11 mouse cellular contexts compared by ENCODE assay signal in the genomic region with DNA sequence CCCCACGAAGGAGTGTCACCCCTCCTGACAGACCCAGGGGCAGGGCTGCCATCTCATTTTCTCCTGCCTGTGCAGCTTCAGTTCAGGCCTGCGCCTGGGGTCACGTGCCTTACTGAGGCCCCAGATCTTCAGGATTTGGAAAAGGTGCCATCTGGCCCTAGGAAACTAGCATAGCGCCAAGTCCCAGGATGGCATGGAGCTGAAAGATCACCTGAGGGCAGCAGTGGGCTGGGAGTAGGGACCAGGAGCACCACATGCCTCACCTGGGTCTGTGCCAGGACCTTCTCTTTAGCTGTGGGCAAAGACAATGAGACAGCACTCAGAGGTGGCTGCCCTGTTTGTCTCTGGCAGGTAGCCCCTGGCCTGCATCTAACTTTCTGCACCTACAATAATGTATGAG. TPM values are rescaled to one million over a fixed set of nuclear protein-coding genes. Genes with fewer than 3 reads are reported as not detected.
A peak's percentile ranks its signal among the peaks of the same experiment; 100 is the strongest.
DNase-seq lines count a peak whose midpoint lies in the region; ATAC-seq and TF ChIP-seq lines count a peak whose summit lies in the region.
"Had no signal": no experiment of that assay in that cellular context is flagged by ENCODE, and none has a peak within 500 bp of the region (broad histone marks: within the 10 kb centered on the region; RNA-seq: fewer than 3 reads in every experiment).

No protein-coding gene starts in this region.

- 87% methylated on average over 4 of the region's 4 CpGs for WGBS in midbrain, postnatal 0 days
- 91% methylated on average over 4 of the region's 4 CpGs for WGBS in midbrain, embryonic 10.5 days
- 81% methylated on average over 4 of the region's 4 CpGs for WGBS in lung, adult 2 months

- H3K27ac ChIP-seq in midbrain, postnatal 0 days (ENCODE audit: low read depth, low read length) = no peak overlapping the region
- no peak overlapping the region for H3K27ac ChIP-seq in midbrain, embryonic 10.5 days (replicated peaks)
- H3K27ac ChIP-seq in gastrocnemius, adult 2 months = 0 out of 2 replicates have a peak overlapping the region, but pooled peaks have one; percentile 24
- H3K27ac ChIP-seq: forebrain, embryonic 15.5 days; hindbrain, embryonic 13.5 days; stomach, embryonic 15.5 days had no signal

- no peak overlapping the region for H3K9ac ChIP-seq in midbrain, postnatal 0 days (replicated peaks; ENCODE audit: low read length, poor library complexity, severe bottlenecking)
- H3K9ac ChIP-seq: forebrain, embryonic 15.5 days; hindbrain, embryonic 13.5 days; stomach, embryonic 15.5 days had no signal

- H3K4me3 ChIP-seq in midbrain, postnatal 0 days (ENCODE audit: low read depth, low read length) = no peak overlapping the region
- no peak overlapping the region for H3K4me3 ChIP-seq in midbrain, embryonic 10.5 days
- no peak overlapping the region for H3K4me3 ChIP-seq in gastrocnemius, adult 2 months
- no peak overlapping the region for H3K4me3 ChIP-seq in lung, adult 2 months (replicated peaks; ENCODE audit: extremely low read depth, low read depth, low read length)
- H3K4me3 ChIP-seq: forebrain, embryonic 15.5 days; hindbrain, embryonic 13.5 days; stomach, embryonic 15.5 days had no signal

- no peak overlapping the region for H3K4me2 ChIP-seq in midbrain, postnatal 0 days (ENCODE audit: low read depth, low read length, poor library complexity, severe bottlenecking)
- H3K4me2 ChIP-seq: forebrain, embryonic 15.5 days; hindbrain, embryonic 13.5 days; stomach, embryonic 15.5 days had no signal

- H3K9me3 ChIP-seq in midbrain, postnatal 0 days (ENCODE audit: low read length) = no peaks in the 10 kb centered on the region
- no peaks in the 10 kb centered on the region for H3K9me3 ChIP-seq in midbrain, embryonic 10.5 days (replicated peaks)
- H3K9me3 ChIP-seq: forebrain, embryonic 15.5 days; hindbrain, embryonic 13.5 days; stomach, embryonic 15.5 days had no signal

- peak; percentile 64 for DNase-seq in gastrocnemius, adult 18-20 months (ENCODE audit: low spot score)
- DNase-seq in gastrocnemius, postnatal 4 days (ENCODE audit: low spot score in 2 of 2) = no peak
- peak; percentile 47 for DNase-seq in midbrain, postnatal 0 days (ENCODE audit: low spot score)
- DNase-seq in midbrain, embryonic 10.5 days (ENCODE audit: low spot score) = no peak
- peak; percentile 83 for DNase-seq in gastrocnemius, adult 2 months
- peak; percentile 34 for DNase-seq in lung, adult 2 months
- no peak for DNase-seq in embryo, embryonic 10.5 days (ENCODE audit: low spot score)
- no peak for DNase-seq in urinary bladder, adult 2 months (ENCODE audit: low spot score)

- peaks cover 44% of the 10 kb centered on the region for H3K36me3 ChIP-seq in midbrain, postnatal 0 days (ENCODE audit: insufficient read depth, low read length)
- H3K36me3 ChIP-seq in midbrain, embryonic 10.5 days = peaks cover 31% of the 10 kb centered on the region

- no peak for ATAC-seq in midbrain, postnatal 0 days (ENCODE audit: low FRiP score)
- ATAC-seq: forebrain, embryonic 15.5 days had no signal

- intact Hi-C loops in gastrocnemius, adult 2 months (cut with DNase I) = no loop called here

- no peak for TF ChIP-seq CTCF in midbrain, postnatal 0 days (IDR thresholded peaks at IDR 0.05)
- peak; percentile 47 for TF ChIP-seq CTCF in gastrocnemius, adult 2 months (IDR thresholded peaks at IDR 0.05)
- TF ChIP-seq CTCF in lung, adult 2 months (IDR thresholded peaks at IDR 0.05; ENCODE audit: insufficient read depth, low read length) = no peak

- no peak for TF ChIP-seq POLR2A in lung, adult 2 months (IDR thresholded peaks at IDR 0.05; ENCODE audit: borderline replicate concordance, extremely low read depth, low read depth, low read length)

- no peaks in the 10 kb centered on the region for H3K27me3 ChIP-seq in midbrain, postnatal 0 days (ENCODE audit: insufficient read depth, low read length)
- no peaks in the 10 kb centered on the region for H3K27me3 ChIP-seq in midbrain, embryonic 10.5 days (ENCODE audit: low read depth, poor library complexity, severe bottlenecking)
- H3K27me3 ChIP-seq: forebrain, embryonic 15.5 days; hindbrain, embryonic 13.5 days; stomach, embryonic 15.5 days had no signal

- H3K4me1 ChIP-seq in midbrain, postnatal 0 days (ENCODE audit: insufficient read depth, low read length) = no peaks in the 10 kb centered on the region
- no peaks in the 10 kb centered on the region for H3K4me1 ChIP-seq in midbrain, embryonic 10.5 days
- peaks cover 12% of the 10 kb centered on the region for H3K4me1 ChIP-seq in lung, adult 2 months (ENCODE audit: control insufficient read depth, insufficient read depth, low read length)
- H3K4me1 ChIP-seq: forebrain, embryonic 15.5 days; hindbrain, embryonic 13.5 days; stomach, embryonic 15.5 days had no signal

RNA-seq across cellular contexts. Expression of a gene that starts 12.9 kb away (rescaled TPM):
- total RNA-seq in gastrocnemius, adult 18-20 months (2021) = 1 to 10 TPM; 5.6 to 7.8 TPM
- total RNA-seq in gastrocnemius, postnatal 4 days (2021) = 1 to 10 TPM; 4.2 to 4.7 TPM
- 19.3 and 26.5 TPM in 2 replicates for total RNA-seq in midbrain, postnatal 0 days (2014; rRNA removed)
- 10.9 and 15.2 TPM in 2 replicates for polyA plus RNA-seq in midbrain, postnatal 0 days (2015; fragmentation: Nextera tagmentation; extraction: Ambion mirVana)
- polyA plus RNA-seq in midbrain, embryonic 10.5 days (2016; fragmentation: Nextera tagmentation; extraction: Ambion mirVana) = 15.9 and 16.1 TPM in 2 replicates
- 1 to 10 TPM; 4.9 to 7.2 TPM for total RNA-seq in gastrocnemius, adult 2 months (2021)
- 28.1 and 34.0 TPM in 2 replicates for polyA plus RNA-seq in lung, adult 2 months (2012; rRNA removed)
- 10.2 and 11.6 TPM in 2 replicates for polyA plus RNA-seq in urinary bladder, adult 2 months (2012; rRNA removed)

RNA-seq across cellular contexts. Expression of a gene that starts 13.0 kb away (rescaled TPM):
- total RNA-seq in gastrocnemius, adult 18-20 months (2021) = 10 to 100 TPM; 32.5 to 34.9 TPM
- 10 to 100 TPM; 32.5 to 33.3 TPM for total RNA-seq in gastrocnemius, postnatal 4 days (2021)
- 45.0 and 65.4 TPM in 2 replicates for total RNA-seq in midbrain, postnatal 0 days (2014; rRNA removed)
- polyA plus RNA-seq in midbrain, postnatal 0 days (2015; fragmentation: Nextera tagmentation; extraction: Ambion mirVana) = 64.4 and 65.6 TPM in 2 replicates
- 99.7 and 103 TPM in 2 replicates for polyA plus RNA-seq in midbrain, embryonic 10.5 days (2016; fragmentation: Nextera tagmentation; extraction: Ambion mirVana)
- total RNA-seq in gastrocnemius, adult 2 months (2021) = 10 to 100 TPM; 31.2 to 34.7 TPM
- polyA plus RNA-seq in lung, adult 2 months (2012; rRNA removed) = 30.9 and 32.4 TPM in 2 replicates
- 8.7 and 15.3 TPM in 2 replicates for polyA plus RNA-seq in urinary bladder, adult 2 months (2012; rRNA removed)

RNA-seq across cellular contexts. Expression of a gene that starts 54.8 kb away (rescaled TPM):
- total RNA-seq in gastrocnemius, adult 18-20 months (2021) = 10 to 100 TPM; 30.5 to 31.4 TPM
- total RNA-seq in gastrocnemius, postnatal 4 days (2021) = 10 to 100 TPM; 42.0 to 44.0 TPM
- total RNA-seq in midbrain, postnatal 0 days (2014; rRNA removed) = 32.0 and 36.1 TPM in 2 replicates
- polyA plus RNA-seq in midbrain, postnatal 0 days (2015; fragmentation: Nextera tagmentation; extraction: Ambion mirVana) = 68.3 and 75.0 TPM in 2 replicates
- 144 and 166 TPM in 2 replicates for polyA plus RNA-seq in midbrain, embryonic 10.5 days (2016; fragmentation: Nextera tagmentation; extraction: Ambion mirVana)
- total RNA-seq in gastrocnemius, adult 2 months (2021) = 10 to 100 TPM; 34.9 to 35.7 TPM
- polyA plus RNA-seq in lung, adult 2 months (2012; rRNA removed) = 12.4 and 17.9 TPM in 2 replicates
- polyA plus RNA-seq in urinary bladder, adult 2 months (2012; rRNA removed) = 40.5 and 42.4 TPM in 2 replicates

RNA-seq across cellular contexts. Expression of a gene that starts 54.8 kb away (rescaled TPM):
- 10 to 100 TPM; 28.7 to 32.7 TPM for total RNA-seq in gastrocnemius, adult 18-20 months (2021)
- total RNA-seq in gastrocnemius, postnatal 4 days (2021) = 10 to 100 TPM; 34.8 to 39.5 TPM
- total RNA-seq in midbrain, postnatal 0 days (2014; rRNA removed) = 70.3 and 78.3 TPM in 2 replicates
- polyA plus RNA-seq in midbrain, postnatal 0 days (2015; fragmentation: Nextera tagmentation; extraction: Ambion mirVana) = 49.3 and 50.3 TPM in 2 replicates
- polyA plus RNA-seq in midbrain, embryonic 10.5 days (2016; fragmentation: Nextera tagmentation; extraction: Ambion mirVana) = 32.3 and 38.5 TPM in 2 replicates
- total RNA-seq in gastrocnemius, adult 2 months (2021) = 10 to 100 TPM; 29.1 to 32.6 TPM
- polyA plus RNA-seq in lung, adult 2 months (2012; rRNA removed) = 38.3 and 42.7 TPM in 2 replicates
- 41.3 and 43.8 TPM in 2 replicates for polyA plus RNA-seq in urinary bladder, adult 2 months (2012; rRNA removed)

RNA-seq across cellular contexts. Expression of a gene that starts 54.8 kb away (rescaled TPM):
- 100 to 1,000 TPM; 109 to 115 TPM for total RNA-seq in gastrocnemius, adult 18-20 months (2021)
- total RNA-seq in gastrocnemius, postnatal 4 days (2021) = 100 to 1,000 TPM; 115 to 122 TPM
- total RNA-seq in midbrain, postnatal 0 days (2014; rRNA removed) = 164 and 176 TPM in 2 replicates
- 59.8 and 63.6 TPM in 2 replicates for polyA plus RNA-seq in midbrain, postnatal 0 days (2015; fragmentation: Nextera tagmentation; extraction: Ambion mirVana)
- 51.8 and 54.8 TPM in 2 replicates for polyA plus RNA-seq in midbrain, embryonic 10.5 days (2016; fragmentation: Nextera tagmentation; extraction: Ambion mirVana)
- 100 to 1,000 TPM in 1 of 2 experiments, 10 to 100 TPM in 1; 94.7 to 125 TPM for total RNA-seq in gastrocnemius, adult 2 months (2021)
- 163 and 183 TPM in 2 replicates for polyA plus RNA-seq in lung, adult 2 months (2012; rRNA removed)
- 169 and 190 TPM in 2 replicates for polyA plus RNA-seq in urinary bladder, adult 2 months (2012; rRNA removed)

Comparison
In these comparisons a context has a peak if more than half of its experiments do, and no peak if none do; other contexts are left out.
1. DNase-seq: peak in gastrocnemius, adult 18-20 months (single experiment), midbrain, postnatal 0 days (single experiment), gastrocnemius, adult 2 months (single experiment) and lung, adult 2 months (single experiment); none in gastrocnemius, postnatal 4 days (0 of 2), midbrain, embryonic 10.5 days (single experiment), embryo, embryonic 10.5 days (single experiment) and urinary bladder, adult 2 months (single experiment).